Mouse (Mus musculus): Measurements from ENCODE around the gene C4bp. TPM values are rescaled to one million over a fixed set of nuclear protein-coding genes. Genes with fewer than 3 reads are reported as not detected.

The C4bp gene
- 0.73 TPM in 1 of 2 replicates, not detected in the other for polyA plus RNA-seq (2011; ENCODE audit: insufficient read length, low read depth, missing spikeins)

DNA sequence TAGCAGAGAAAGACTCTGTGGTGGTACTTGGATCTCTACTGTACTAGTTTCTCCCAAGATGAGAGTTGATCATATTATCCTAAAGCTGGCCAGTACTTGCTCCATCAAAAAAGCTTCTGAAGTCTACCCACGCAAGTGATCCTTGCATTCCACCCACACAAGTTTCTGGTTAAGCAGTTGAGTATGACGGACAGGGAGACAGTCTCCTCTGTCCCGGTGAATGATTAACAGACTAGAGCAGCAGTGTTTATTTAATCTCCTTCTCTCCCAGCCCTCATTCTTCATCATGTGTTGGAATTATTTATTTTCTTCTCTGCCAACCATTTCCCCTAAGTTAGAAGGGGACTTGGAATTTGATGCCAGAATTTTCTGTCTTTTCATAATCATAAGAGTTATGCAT is at the start of gene C4bp:
TSS of gene C4bp (minus strand) at position 179 of the 400 bp plus-strand sequence.
- Histone ChIP-seq H3K4me3 (ENCODE audit: insufficient read depth, low read length) (no peak within 1 kb of the TSS), H3K27ac (ENCODE audit: insufficient read depth, low read length) (no peak within 1 kb of the TSS), H3K4me1 (ENCODE audit: control insufficient read depth, insufficient read depth, low read length) (no peaks in the 10 kb centered on the region)
- TF ChIP-seq POLR2A (IDR thresholded peaks at IDR 0.05; ENCODE audit: low read depth, low read length), result no peak
- no peak for TF ChIP-seq CTCF (IDR thresholded peaks at IDR 0.05; ENCODE audit: borderline replicate concordance, insufficient read depth, low read length)

DNA sequence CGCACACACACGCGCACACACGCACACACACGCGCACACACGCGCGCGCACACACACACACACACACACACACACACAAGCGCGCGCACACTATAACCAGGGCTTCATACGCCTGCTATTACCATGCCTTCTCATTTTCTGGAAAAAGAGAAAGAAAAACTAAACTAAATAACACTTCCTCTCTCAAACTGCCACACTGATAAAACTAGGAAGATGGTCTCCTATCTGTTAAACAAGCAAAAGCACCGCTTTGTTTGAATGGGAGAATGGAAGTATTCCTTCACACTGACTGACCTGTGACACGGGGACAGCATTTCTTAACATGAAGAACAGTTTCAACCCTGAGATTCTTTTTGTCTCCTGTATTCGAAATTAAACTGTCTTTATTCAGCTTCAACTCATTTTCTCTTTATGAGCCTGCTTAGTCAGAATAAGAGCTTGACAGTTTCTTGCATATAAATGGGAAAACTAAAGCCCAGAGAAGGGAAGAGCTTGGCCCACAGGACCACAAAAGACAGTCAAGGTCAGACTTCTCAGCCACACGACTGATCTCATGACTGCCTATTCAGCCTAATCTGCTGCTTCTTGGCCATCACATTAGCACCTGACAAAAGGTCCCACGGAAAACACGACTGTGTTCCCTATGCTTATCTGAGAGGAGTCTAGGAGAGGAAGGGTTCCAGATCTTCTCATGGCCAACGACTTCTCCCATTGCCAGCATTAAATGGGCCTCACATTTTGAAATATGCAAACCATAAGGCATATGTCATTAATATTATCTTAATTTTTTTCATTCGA is 49.0 kb upstream of the C4bp start:
- Histone ChIP-seq H3K4me3 (ENCODE audit: insufficient read depth, low read length) (no peak overlapping the region), H3K4me1 (ENCODE audit: control insufficient read depth, insufficient read depth, low read length) (no peaks in the 10 kb centered on the region), H3K27ac (ENCODE audit: insufficient read depth, low read length) (no peak overlapping the region)
- TF ChIP-seq POLR2A (IDR thresholded peaks at IDR 0.05; ENCODE audit: low read depth, low read length) (no peak), CTCF (IDR thresholded peaks at IDR 0.05; ENCODE audit: borderline replicate concordance, insufficient read depth, low read length) (no peak)

DNA sequence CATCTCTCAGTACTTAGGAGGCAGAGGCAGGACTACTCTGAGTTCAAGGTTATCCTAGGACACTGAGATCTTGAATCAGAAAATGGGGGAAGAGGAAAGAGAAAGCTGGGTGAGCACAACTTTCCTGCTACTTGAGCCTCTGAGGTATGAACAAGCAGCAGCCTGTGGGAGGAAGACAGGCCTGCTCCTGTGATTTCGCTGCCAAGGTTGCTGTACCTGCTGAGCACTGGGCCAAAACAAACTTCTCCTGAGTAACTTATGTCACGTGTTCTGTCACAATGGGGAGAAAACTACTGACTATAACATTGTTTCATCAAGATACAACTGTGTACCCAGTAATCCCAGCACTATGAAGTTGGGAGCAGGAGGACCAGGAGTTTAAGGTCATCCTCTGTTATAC is 42.2 kb upstream of the C4bp start:
- H3K4me1 ChIP-seq (ENCODE audit: control insufficient read depth, insufficient read depth, low read length), result no peaks in the 10 kb centered on the region
- no peak overlapping the region for H3K4me3 ChIP-seq (ENCODE audit: insufficient read depth, low read length)
- H3K27ac ChIP-seq (ENCODE audit: insufficient read depth, low read length), result no peak overlapping the region
- TF ChIP-seq CTCF (IDR thresholded peaks at IDR 0.05; ENCODE audit: borderline replicate concordance, insufficient read depth, low read length) (no peak), POLR2A (IDR thresholded peaks at IDR 0.05; ENCODE audit: low read depth, low read length) (no peak)

DNA sequence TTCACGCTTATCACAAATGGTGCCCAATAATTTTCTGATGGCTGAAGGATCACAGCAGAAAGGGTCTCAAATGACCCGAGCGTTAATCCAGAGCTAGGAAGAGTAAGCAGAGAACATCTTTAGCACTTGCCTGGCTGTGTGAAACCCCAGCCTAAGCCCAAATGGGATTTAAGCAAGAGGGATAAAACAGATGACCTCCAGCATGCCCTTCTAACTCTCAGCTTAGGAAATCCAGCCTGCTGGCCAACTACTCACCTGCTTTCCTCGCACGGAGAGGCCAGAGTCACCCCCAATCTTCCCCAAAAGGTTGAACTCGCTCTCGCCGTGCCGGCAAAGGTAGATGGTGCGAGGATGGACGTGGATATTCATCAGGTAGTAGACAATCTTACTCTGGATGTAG is 40.5 kb upstream of the C4bp start:
- TF ChIP-seq CTCF (IDR thresholded peaks at IDR 0.05; ENCODE audit: borderline replicate concordance, insufficient read depth, low read length) (no peak), POLR2A (IDR thresholded peaks at IDR 0.05; ENCODE audit: low read depth, low read length) (no peak)
- Histone ChIP-seq H3K4me3 (ENCODE audit: insufficient read depth, low read length) (no peak overlapping the region), H3K27ac (ENCODE audit: insufficient read depth, low read length) (no peak overlapping the region), H3K4me1 (ENCODE audit: control insufficient read depth, insufficient read depth, low read length) (no peaks in the 10 kb centered on the region)

DNA sequence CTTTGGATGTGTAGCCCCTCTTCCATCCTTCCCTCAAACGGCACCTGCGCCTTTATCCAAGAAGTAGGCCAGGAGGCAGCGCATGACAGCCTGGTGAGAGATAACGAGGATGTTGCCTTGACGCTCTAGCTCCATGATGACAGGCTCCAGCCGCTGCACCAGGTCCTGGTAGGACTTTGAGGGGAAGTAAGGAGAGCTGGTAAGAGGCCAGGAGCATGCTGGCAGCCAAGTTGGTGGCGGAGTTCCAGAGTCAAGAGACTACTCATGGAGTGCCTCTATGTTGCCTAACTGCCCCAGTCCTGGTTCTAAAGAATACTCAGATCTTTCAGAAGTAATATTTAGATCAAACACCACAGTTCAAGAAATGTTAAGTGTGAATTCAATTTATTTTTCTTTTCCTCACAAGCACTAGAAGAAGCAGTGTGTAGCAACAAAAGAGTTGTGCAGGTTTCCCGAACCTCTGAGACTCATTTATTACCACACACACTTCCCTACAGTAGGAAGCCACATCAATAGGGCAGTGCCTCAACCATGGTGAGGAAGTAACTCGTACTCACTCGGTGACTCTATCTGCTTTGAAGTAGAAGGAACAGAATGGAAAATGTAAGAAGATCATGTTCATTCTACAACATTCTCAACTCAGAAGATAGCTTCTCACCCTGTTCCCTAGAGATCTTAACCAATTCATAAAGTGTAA is 38.7 kb upstream of the C4bp start:
- Histone ChIP-seq H3K4me1 (ENCODE audit: control insufficient read depth, insufficient read depth, low read length) (no peaks in the 10 kb centered on the region), H3K4me3 (ENCODE audit: insufficient read depth, low read length) (no peak overlapping the region), H3K27ac (ENCODE audit: insufficient read depth, low read length) (no peak overlapping the region)
- TF ChIP-seq POLR2A (IDR thresholded peaks at IDR 0.05; ENCODE audit: low read depth, low read length) (no peak), CTCF (IDR thresholded peaks at IDR 0.05; ENCODE audit: borderline replicate concordance, insufficient read depth, low read length) (no peak)

DNA sequence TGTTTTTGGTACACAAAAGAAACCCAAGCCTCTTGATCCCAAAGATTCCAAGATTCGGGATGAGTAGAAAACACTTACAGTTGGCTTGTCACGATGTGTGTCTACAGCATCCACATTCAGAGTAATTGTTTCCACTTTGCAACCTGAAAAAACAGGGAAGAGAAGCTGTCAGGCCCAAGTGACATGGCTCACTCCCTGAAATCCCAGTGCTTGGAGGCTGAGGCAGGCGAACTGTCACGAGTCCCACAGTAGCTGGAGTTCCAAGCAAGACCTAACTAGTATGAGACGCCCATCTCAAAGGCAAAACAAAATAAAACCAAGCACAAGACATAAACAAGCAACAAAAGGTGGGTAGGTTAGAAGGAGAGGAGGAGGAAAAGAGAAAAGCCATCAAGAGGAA is 37.2 kb upstream of the C4bp start:
- TF ChIP-seq CTCF (IDR thresholded peaks at IDR 0.05; ENCODE audit: borderline replicate concordance, insufficient read depth, low read length), result no peak
- TF ChIP-seq POLR2A (IDR thresholded peaks at IDR 0.05; ENCODE audit: low read depth, low read length), result no peak
- Histone ChIP-seq H3K4me1 (ENCODE audit: control insufficient read depth, insufficient read depth, low read length) (no peaks in the 10 kb centered on the region), H3K27ac (ENCODE audit: insufficient read depth, low read length) (no peak overlapping the region), H3K4me3 (ENCODE audit: insufficient read depth, low read length) (no peak overlapping the region)

DNA sequence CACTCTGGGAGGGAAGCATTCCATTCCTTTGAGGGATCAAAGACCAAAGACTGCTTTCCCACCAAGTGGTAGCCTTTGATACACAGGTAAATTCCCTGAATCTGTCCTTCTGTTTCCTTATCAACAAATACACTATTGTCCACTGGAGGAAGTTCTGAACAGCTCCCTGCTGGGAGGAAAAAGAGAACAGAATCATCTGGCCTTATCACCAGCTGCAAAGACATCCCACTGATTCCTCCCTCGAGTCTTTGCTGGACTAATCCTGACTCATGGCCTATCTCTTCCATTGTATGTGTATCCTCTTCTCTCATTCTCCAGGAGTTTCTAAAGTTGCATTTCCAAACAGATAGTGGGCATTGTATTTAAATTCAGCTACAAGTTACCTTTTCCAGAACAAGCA is 22.5 kb upstream of the C4bp start:
- no peak for TF ChIP-seq CTCF (IDR thresholded peaks at IDR 0.05; ENCODE audit: borderline replicate concordance, insufficient read depth, low read length)
- no peak for TF ChIP-seq POLR2A (IDR thresholded peaks at IDR 0.05; ENCODE audit: low read depth, low read length)
- Histone ChIP-seq H3K4me3 (ENCODE audit: insufficient read depth, low read length) (no peak overlapping the region), H3K4me1 (ENCODE audit: control insufficient read depth, insufficient read depth, low read length) (no peaks in the 10 kb centered on the region), H3K27ac (ENCODE audit: insufficient read depth, low read length) (no peak overlapping the region)

DNA sequence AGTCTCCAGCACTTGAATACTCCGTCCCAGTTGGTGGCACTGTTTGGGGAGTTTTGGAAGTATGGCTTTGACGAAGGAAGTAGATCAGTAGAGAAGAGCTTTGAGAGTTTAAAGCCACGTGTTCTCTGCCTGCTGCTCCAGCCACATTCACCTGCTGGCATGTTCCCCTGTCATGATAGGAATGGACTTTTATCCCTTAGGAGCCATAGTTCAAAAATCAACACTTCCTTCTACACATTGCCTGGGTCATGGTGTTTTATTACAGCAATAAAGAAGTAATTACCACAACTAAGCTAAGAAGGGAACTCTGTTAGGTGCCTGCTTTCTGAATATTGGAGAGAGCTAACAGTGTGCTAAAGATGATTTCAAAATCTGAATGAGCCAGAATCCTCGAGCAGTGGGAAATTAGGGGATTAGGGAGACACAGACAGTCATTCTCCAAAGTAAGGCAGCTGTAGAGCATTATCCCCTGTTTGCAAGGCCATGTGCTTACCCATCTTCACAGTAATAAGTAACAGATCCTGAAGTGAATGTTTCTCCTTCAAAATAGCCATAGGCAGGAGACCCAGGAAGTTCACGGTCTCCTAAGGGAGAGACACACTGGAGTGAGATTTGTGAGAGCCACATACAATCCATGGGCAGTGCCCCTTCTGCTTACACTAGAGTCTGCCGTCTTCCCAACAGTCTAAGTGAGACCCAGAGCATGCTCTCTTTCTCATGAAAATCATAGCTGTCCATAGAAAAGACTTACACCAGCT is 20.4 kb upstream of the C4bp start:
- TF ChIP-seq CTCF (IDR thresholded peaks at IDR 0.05; ENCODE audit: borderline replicate concordance, insufficient read depth, low read length) (no peak), POLR2A (IDR thresholded peaks at IDR 0.05; ENCODE audit: low read depth, low read length) (no peak)
- no peak overlapping the region for H3K27ac ChIP-seq (ENCODE audit: insufficient read depth, low read length)
- no peaks in the 10 kb centered on the region for H3K4me1 ChIP-seq (ENCODE audit: control insufficient read depth, insufficient read depth, low read length)
- no peak overlapping the region for H3K4me3 ChIP-seq (ENCODE audit: insufficient read depth, low read length)

DNA sequence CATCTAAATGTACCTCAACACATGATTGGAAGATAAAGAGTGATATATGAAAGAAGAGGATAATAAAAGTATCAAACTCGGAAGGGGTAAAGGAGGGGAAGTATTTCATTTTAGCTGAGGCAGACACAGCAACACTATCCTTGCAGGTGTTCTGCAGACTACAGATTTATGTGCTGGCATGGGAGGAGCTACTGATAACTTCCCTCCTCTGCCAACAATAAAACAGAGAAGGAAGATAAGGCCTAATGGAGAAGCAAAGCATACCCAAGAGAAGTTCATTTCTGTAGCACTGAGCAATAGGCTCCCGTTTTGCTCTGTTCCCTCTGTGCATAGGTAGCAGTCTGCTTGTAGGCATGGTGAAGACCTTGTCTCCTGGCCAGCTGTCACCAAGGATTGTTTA is 19.6 kb upstream of the C4bp start:
- TF ChIP-seq POLR2A (IDR thresholded peaks at IDR 0.05; ENCODE audit: low read depth, low read length) (no peak), CTCF (IDR thresholded peaks at IDR 0.05; ENCODE audit: borderline replicate concordance, insufficient read depth, low read length) (no peak)
- H3K4me1 ChIP-seq (ENCODE audit: control insufficient read depth, insufficient read depth, low read length), result no peaks in the 10 kb centered on the region
- H3K27ac ChIP-seq (ENCODE audit: insufficient read depth, low read length), result no peak overlapping the region
- H3K4me3 ChIP-seq (ENCODE audit: insufficient read depth, low read length), result no peak overlapping the region
